Mouse (Mus musculus): ENCODE measurements around the gene Fbh1. TPM values are rescaled to one million over a fixed set of nuclear protein-coding genes. Genes with fewer than 3 reads are reported as not detected.

Fbh1 gene
- 90.4 and 96.9 TPM in 2 replicates for polyA plus RNA-seq (2012; rRNA removed)

GRCm38 (mm10) chr2:11777091-11778068 lies at the start of gene Fbh1, which contains the start of gene Ankrd16:
TSS of gene Fbh1 (minus strand) at chr2:11777582.
TSS of gene Ankrd16 (plus strand) at chr2:11777876.

DNA sequence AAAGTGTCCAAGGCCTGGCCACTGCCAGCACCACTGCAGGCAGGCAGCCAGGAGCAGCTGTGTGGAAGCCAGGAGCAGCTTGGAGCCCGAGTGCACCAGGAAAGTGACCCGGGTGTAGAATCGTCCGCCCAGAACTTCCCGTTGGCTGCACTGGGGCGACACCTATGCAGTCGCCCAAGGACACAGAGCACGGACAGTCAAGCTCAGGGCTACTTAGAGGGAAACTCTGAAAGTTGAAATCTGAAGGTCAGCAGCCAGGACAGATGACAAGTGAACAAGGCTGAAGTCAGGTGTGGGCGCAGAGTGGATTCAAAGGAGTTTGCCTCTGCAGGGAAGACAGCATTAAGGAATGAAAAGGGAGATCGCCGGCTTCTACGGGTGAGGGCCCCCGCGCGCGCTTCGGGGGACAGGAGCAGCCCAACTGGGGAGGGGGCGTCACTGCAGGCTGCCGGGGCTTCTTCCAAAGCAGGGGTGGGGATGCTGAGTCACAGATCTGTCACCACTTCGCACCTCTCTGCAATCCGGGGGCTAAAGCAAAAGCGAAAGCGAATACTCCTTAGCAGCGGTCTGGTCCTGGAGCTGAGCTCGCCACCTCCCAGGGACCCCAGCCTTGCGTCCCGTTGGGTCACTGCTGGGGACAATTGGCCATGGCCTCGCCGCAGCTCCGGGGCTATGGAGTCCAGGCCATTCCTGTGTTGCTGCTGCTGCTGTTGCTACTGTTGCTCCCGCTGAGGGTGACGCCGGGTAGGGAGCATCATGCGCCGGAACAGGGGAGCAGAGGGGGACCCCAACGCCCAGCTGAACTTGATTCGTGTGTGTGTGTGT lies 72.0 kb downstream of the Fbh1 start, which contains the start of gene Il15ra:
Il15ra (plus strand) TSS at position 90 of the 825 bp plus-strand sequence.

Other genes with a start within 250 kb of the Fbh1 start
- gene Pfkfb3, start 223.5 kb downstream of the Fbh1 start, polyA plus RNA-seq (2012; rRNA removed) = 51.4 and 58.6 TPM in 2 replicates
- gene Rbm17, start 173.4 kb downstream of the Fbh1 start, polyA plus RNA-seq (2012; rRNA removed) = 144 and 153 TPM in 2 replicates
- not detected in 2 replicates for gene Gm17490, start 151.3 kb downstream of the Fbh1 start, polyA plus RNA-seq (2012; rRNA removed)
- gene Il2ra, start 134.8 kb downstream of the Fbh1 start, polyA plus RNA-seq (2012; rRNA removed) = 0.07 TPM in 1 of 2 replicates, not detected in the other
- 1.2 and 1.6 TPM in 2 replicates for gene Il15ra, start 72.3 kb downstream of the Fbh1 start, polyA plus RNA-seq (2012; rRNA removed)
- 135 TPM in 2 replicates for gene Ankrd16, start 294 bp upstream of the Fbh1 start, polyA plus RNA-seq (2012; rRNA removed)

Data from central nervous system, embryonic 18 days (tissue).